Mouse (Mus musculus) embryonic fibroblast, embryonic 13.5 days (primary cell): ENCODE measurements around the gene Prss37.

Source experiments
- CTCF ChIP-seq: IDR thresholded peaks from 2 replicates; pipeline ENCODE4 v1.5.1; 2011; ENCODE audit warnings: mild to moderate bottlenecking, control low read depth, low read length, moderate library complexity, borderline replicate concordance; ENCODE audit not compliant: insufficient read depth
- POLR2A ChIP-seq: IDR thresholded peaks from 2 replicates; pipeline ENCODE4 v1.6.1; 2011; ENCODE audit warnings: low read depth, mild to moderate bottlenecking, control low read depth, low read length, moderate library complexity

- TF ChIP-seq POLR2A (no peak), CTCF (no peak)
Observed at GRCm38 (mm10) chr6:40471720-40472010, 47.6 kb downstream of the Prss37 start.
